Mouse (Mus musculus) embryonic facial prominence, embryonic 14.5 days (tissue): Measurements from ENCODE around the gene Atl1. TPM values are rescaled to one million over a fixed set of nuclear protein-coding genes. Genes with fewer than 3 reads are reported as not detected.

Experiments
- ATAC-seq: fragments of 200-750 bp; cut with Nextera tagmentation; 2 replicates; pipeline ENCODE4 v1.8.0; 2017; ENCODE audit warnings: low read depth, moderate number of reproducible peaks, moderate TSS enrichment
- DNase-seq: peaks from one replicate; pipeline ENCODE4 v3.0.0-alpha.2; 2015; ENCODE audit warnings: low spot score
- H3K27ac ChIP-seq: fragments of 300-500 bp; sonication (generic); replicated peaks from 2 replicates; pipeline ENCODE4 v1.5.1; 2014; ENCODE audit warnings: low read depth, mild to moderate bottlenecking, low read length, moderate library complexity
- H3K27me3 ChIP-seq: fragments of 300-500 bp; sonication (generic); replicated peaks from 2 replicates; pipeline ENCODE4 v1.6.1; 2014; ENCODE audit warnings: low read length; ENCODE audit not compliant: control insufficient read depth, insufficient read depth
- H3K36me3 ChIP-seq: fragments of 300-500 bp; sonication (generic); 2 replicates; pipeline ENCODE4 v1.6.1; 2014; ENCODE audit warnings: low read length, mixed read lengths; ENCODE audit not compliant: control insufficient read depth, insufficient read depth
- H3K4me1 ChIP-seq: fragments of 300-500 bp; sonication (generic); 2 replicates; pipeline ENCODE4 v1.6.1; 2014; ENCODE audit warnings: antibody characterized with exemption, low read length; ENCODE audit not compliant: control insufficient read depth, insufficient read depth
- H3K4me2 ChIP-seq: fragments of 300-500 bp; sonication (generic); 2 replicates; pipeline ENCODE4 v1.6.1; 2014; ENCODE audit warnings: low read depth, mild to moderate bottlenecking, low read length, moderate library complexity, mixed read lengths
- H3K4me3 ChIP-seq: fragments of 300-500 bp; sonication (generic); 2 replicates; pipeline ENCODE4 v1.5.1; 2014; ENCODE audit warnings: low read depth, mild to moderate bottlenecking, low read length
- H3K9ac ChIP-seq: fragments of 300-500 bp; sonication (generic); 2 replicates; pipeline ENCODE4 v1.6.1; 2014; ENCODE audit warnings: low read depth, mild to moderate bottlenecking, low read length, moderate library complexity, mixed read lengths
- H3K9me3 ChIP-seq: fragments of 300-500 bp; sonication (generic); 2 replicates; pipeline ENCODE4 v1.6.1; 2016; ENCODE audit warnings: low read length; ENCODE audit not compliant: control insufficient read depth
- WGBS: fragments of 180-500 bp; shearing (Covaris S2); extraction: QIAGEN DNeasy Blood & Tissue Kit; methylation state at CpG from one replicate; pipeline ENCODE4 v1.1.7; 2014; 5-methylcytosine and 5-hydroxymethylcytosine counted together
- polyA plus RNA-seq: library from polyadenylated mRNA; unstranded; fragments of >200 nt; fragmentation: Nextera tagmentation; extraction: Ambion mirVana; gene quantifications from 2 replicates; pipeline ENCODE4 v1.2.1, GENCODE M21; 2014

Atl1 gene
- polyA plus RNA-seq, 1 experiment from 2014 or later: 8.5 TPM

DNA sequence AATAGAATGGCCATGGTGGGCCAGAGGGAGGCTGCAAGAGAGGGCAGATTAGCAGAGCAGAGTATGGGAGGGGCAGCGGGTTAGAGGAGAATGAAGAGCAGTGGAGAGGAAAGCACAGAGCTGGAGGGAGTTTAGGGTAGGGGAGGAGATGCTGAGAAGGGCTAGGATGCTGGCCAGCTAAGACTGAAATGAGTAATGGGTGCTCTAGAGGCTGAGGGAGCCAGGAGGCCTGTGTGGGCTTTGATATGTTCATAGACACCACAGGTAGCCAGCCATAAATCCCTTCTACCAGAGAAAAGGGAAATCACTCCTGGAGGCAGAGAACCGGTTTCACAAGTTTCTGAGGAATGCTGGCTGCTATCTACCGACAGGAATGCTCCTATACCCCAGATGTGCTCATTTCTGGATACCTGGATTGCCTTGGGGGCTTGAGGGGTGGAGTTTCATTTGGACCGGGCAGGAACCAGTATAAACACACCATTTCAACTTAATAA is 13.2 kb upstream of the Atl1 start:
- Histone ChIP-seq H3K9me3 (no peaks in the 10 kb centered on the region), H3K27ac (peak overlapping the region; percentile 77), H3K4me2 (peak overlapping the region; percentile 34), H3K36me3 (0 out of 2 replicates have a peak, but pooled peaks cover 3% of the 10 kb centered on the region), H3K4me1 (peaks cover 29% of the 10 kb centered on the region), H3K27me3 (no peaks in the 10 kb centered on the region), H3K9ac (no peak overlapping the region), H3K4me3 (peak overlapping the region; percentile 13; the same call in 1 of the 2 replicates)
- 7% methylated on average over 4 of the region's 4 CpGs for WGBS
- peak; percentile 87 for DNase-seq
- peak; percentile 84 for ATAC-seq

GRCm38 (mm10) chr12:69879739-69880138 is 12.7 kb upstream of the Atl1 start:
- Histone ChIP-seq H3K27ac (peak overlapping the region; percentile 77), H3K36me3 (0 out of 2 replicates have a peak, but pooled peaks cover 3% of the 10 kb centered on the region), H3K4me2 (peak overlapping the region; percentile 34)

GRCm38 (mm10) chr12:69881198-69881905 is 11.1 kb upstream of the Atl1 start:
- ATAC-seq (peak; percentile 47; the same call in 1 of the 2 replicates), DNase-seq (peak; percentile 70)
- Histone ChIP-seq H3K4me3 (no peak overlapping the region), H3K27ac (no peak overlapping the region; the same call in 1 of the 2 replicates), H3K9me3 (no peaks in the 10 kb centered on the region), H3K4me1 (peaks cover 29% of the 10 kb centered on the region), H3K36me3 (0 out of 2 replicates have a peak, but pooled peaks cover 3% of the 10 kb centered on the region), H3K4me2 (no peak overlapping the region), H3K9ac (no peak overlapping the region), H3K27me3 (no peaks in the 10 kb centered on the region)
- 43% methylated on average over 10 of the region's 10 CpGs for WGBS

More at GRCm38 (mm10) chr12:69879739-69880138, 12.7 kb upstream of the Atl1 start:
- Histone ChIP-seq H3K4me3 (peak overlapping the region; percentile 13; the same call in 1 of the 2 replicates), H3K4me1 (peaks cover 29% of the 10 kb centered on the region), H3K9me3 (no peaks in the 10 kb centered on the region), H3K27me3 (no peaks in the 10 kb centered on the region), H3K9ac (0 out of 2 replicates have a peak overlapping the region, but pooled peaks have one; percentile 19)
- no peak for DNase-seq
- 14% methylated on average over 6 of the region's 6 CpGs for WGBS
- no peak for ATAC-seq

GRCm38 (mm10) chr12:69884053-69884452 is 8.4 kb upstream of the Atl1 start:
- Histone ChIP-seq H3K27me3 (no peaks in the 10 kb centered on the region), H3K27ac (no peak overlapping the region), H3K4me3 (no peak overlapping the region), H3K36me3 (0 out of 2 replicates have a peak, but pooled peaks cover 6% of the 10 kb centered on the region), H3K9ac (no peak overlapping the region), H3K9me3 (no peaks in the 10 kb centered on the region), H3K4me2 (no peak overlapping the region), H3K4me1 (peaks cover 22% of the 10 kb centered on the region)
- no peak for ATAC-seq
- no peak for DNase-seq
- 96% methylated on average over 5 of the region's 5 CpGs for WGBS

DNA sequence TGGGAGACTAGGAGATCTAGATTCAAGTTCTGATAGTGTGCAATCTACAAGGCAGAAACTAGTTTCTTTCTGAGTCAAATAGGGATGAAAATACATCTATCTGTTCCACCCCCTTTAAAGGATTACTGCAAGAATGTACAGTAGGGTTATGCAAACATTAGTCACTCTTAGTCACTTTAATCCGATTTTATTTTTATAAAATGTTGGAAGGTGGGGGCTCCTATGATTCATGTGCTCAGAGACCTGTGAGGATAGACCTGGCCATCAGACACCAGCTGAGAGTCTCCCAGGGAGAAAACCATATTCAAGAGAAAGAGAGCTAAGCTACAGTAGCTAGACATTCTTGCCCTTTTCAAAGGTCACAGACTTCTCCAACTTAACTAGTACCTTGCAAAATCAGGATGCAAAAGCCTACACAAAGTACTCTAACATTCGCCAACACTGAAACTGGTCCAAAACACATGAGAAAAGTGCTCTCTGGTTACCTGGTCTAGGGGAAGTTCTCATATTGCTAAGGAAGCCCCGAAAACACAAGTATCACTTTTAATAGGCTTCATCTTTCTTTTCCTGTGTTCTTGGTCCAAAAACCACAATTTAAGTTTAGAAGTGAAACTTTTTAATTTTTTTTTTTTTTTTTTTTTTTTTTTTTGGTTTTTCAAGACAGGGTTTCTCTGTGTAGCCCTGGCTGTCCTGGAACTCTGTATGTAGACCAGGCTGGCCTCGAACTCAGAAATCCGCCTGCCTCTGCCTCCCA is 7.1 kb upstream of the Atl1 start:
- no peak overlapping the region for H3K4me2 ChIP-seq
- H3K4me3 ChIP-seq: no peak overlapping the region
- H3K9ac ChIP-seq: no peak overlapping the region
- H3K36me3 ChIP-seq: 0 out of 2 replicates have a peak, but pooled peaks cover 6% of the 10 kb centered on the region
- ATAC-seq (no peak), DNase-seq (no peak)
- no peaks in the 10 kb centered on the region for H3K9me3 ChIP-seq
- H3K27ac ChIP-seq: no peak overlapping the region
- H3K4me1 ChIP-seq: peaks cover 19% of the 10 kb centered on the region
- WGBS: 83% methylated on average over 5 of the region's 5 CpGs
- H3K27me3 ChIP-seq: no peaks in the 10 kb centered on the region

DNA sequence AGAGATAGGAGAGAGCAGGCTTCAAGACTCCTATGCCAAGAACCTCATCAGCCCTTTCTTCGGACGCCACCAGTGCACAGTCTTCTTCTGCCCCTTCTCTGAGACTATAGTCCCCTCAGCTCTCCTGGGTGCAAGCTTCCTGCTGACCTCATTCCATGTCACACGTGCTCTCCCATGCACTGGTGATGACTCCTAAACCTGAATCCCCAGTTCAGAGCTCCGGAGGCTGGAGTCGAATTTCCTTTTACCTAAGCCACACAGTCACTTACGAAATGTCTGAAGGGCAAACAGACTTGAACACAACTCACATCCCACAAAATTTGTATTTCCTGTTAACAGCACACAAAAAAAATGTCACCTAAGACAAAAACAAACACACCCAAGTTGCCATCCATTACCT is 4.6 kb upstream of the Atl1 start:
- WGBS: 65% methylated on average over 6 of the region's 6 CpGs
- Histone ChIP-seq H3K27ac (no peak overlapping the region), H3K36me3 (0 out of 2 replicates have a peak, but pooled peaks cover 6% of the 10 kb centered on the region), H3K27me3 (no peaks in the 10 kb centered on the region), H3K4me2 (no peak overlapping the region), H3K9ac (no peak overlapping the region), H3K4me1 (peaks cover 23% of the 10 kb centered on the region), H3K4me3 (no peak overlapping the region), H3K9me3 (no peaks in the 10 kb centered on the region)
- ATAC-seq (no peak), DNase-seq (no peak)

DNA sequence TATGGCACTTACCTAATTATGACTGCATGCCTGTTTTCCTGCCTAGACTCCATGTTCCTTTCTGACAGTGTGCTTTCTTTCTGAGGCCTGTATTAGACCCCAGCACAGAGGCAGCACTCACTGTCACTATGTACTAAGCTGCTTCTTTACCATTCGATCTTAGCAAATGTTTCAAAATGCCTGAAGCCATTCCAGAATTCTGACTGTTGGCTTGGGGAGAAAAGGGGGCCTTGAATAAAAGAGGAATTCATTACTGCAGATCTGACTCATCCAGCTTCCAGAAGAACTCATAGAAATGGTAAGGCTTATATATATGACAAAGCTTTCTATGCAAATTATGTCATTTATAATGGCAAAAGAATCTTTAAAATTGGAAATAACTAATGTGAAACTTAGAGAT is 4.1 kb upstream of the Atl1 start:
- DNase-seq (no peak), ATAC-seq (no peak)
- no peak overlapping the region for H3K9ac ChIP-seq
- peaks cover 23% of the 10 kb centered on the region for H3K4me1 ChIP-seq
- 44% methylated on average over 1 of the region's 1 CpGs for WGBS
- H3K36me3 ChIP-seq: 0 out of 2 replicates have a peak, but pooled peaks cover 3% of the 10 kb centered on the region
- no peak overlapping the region for H3K4me2 ChIP-seq
- no peaks in the 10 kb centered on the region for H3K9me3 ChIP-seq
- H3K27ac ChIP-seq: no peak overlapping the region
- H3K4me3 ChIP-seq: no peak overlapping the region
- H3K27me3 ChIP-seq: no peaks in the 10 kb centered on the region

- Histone ChIP-seq H3K27me3 (no peaks in the 10 kb centered on the region), H3K9me3 (no peaks in the 10 kb centered on the region), H3K4me3 (peak overlapping the region; percentile 93), H3K27ac (peak overlapping the region; percentile 44; the same call in 1 of the 2 replicates), H3K36me3 (0 out of 2 replicates have a peak, but pooled peaks cover 3% of the 10 kb centered on the region), H3K4me2 (peak overlapping the region; percentile 63), H3K4me1 (peaks cover 23% of the 10 kb centered on the region), H3K9ac (peak overlapping the region; percentile 99; the same call in 1 of the 2 replicates)
- DNase-seq: no peak
- ATAC-seq: no peak
- 49% methylated on average over 6 of the region's 6 CpGs for WGBS
Observed at GRCm38 (mm10) chr12:69890051-69890450, 2.4 kb upstream of the Atl1 start.
